Mouse (Mus musculus): ENCODE data around the gene Eya3.

- no peak for TF ChIP-seq CTCF (IDR thresholded peaks at IDR 0.05; ENCODE audit: control insufficient read depth, insufficient read depth, insufficient read length)
- no peak for TF ChIP-seq MYOD1 (IDR thresholded peaks at IDR 0.05; ENCODE audit: control insufficient read depth, insufficient read length, low read depth)
- TF ChIP-seq CEBPB (IDR thresholded peaks at IDR 0.05; ENCODE audit: low read depth) = no peak
- no peak for TF ChIP-seq MAX (IDR thresholded peaks at IDR 0.05)
- TF ChIP-seq USF1 (IDR thresholded peaks at IDR 0.05; ENCODE audit: low read depth) = no peak
- no peak for TF ChIP-seq MYOG (IDR thresholded peaks at IDR 0.05; ENCODE audit: control insufficient read depth, extremely low read depth, insufficient read length)
These were observed 68.1 kb downstream of the Eya3 start for GRCm38 (mm10) chr4:132706885-132707284.
